Mouse (Mus musculus) gonadal fat pad, adult 2 months (tissue): ENCODE data around the gene Vav3. TPM values are rescaled to one million over a fixed set of nuclear protein-coding genes. Genes with fewer than 3 reads are reported as not detected.

Experiments
- DNase-seq: peaks from one replicate; pipeline ENCODE4 v3.0.0-alpha.2; 2012; ENCODE audit warnings: low read depth
- polyA plus RNA-seq: library from polyadenylated mRNA; depleted of rRNA; stranded (reverse); fragments of >200 nt; gene quantifications from 2 replicates; pipeline ENCODE4 v1.2.3, GENCODE M21; 2012

The Vav3 gene
- polyA plus RNA-seq, 1 experiment = 3.7 TPM

DNA sequence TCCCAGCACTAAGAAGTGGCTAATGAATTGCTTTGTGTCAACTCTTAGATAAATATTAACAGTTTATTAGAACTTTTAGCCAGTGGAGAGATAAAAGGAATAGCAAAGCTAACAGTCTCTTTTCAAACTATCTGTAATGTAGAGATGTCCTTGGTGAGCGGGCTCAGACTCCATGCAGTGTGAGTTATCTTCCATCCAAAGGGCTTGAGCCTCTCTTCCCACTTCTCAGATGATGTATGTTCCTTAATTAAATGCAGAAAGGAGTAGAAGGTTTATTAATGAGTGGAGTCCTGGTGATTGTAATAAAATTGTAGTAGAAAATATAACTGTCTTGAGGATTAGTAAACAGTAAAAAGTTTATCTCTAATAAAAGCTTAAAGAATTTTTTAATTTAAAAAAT, 169.3 kb downstream of the Vav3 start:
- DNase-seq = no peak

DNA sequence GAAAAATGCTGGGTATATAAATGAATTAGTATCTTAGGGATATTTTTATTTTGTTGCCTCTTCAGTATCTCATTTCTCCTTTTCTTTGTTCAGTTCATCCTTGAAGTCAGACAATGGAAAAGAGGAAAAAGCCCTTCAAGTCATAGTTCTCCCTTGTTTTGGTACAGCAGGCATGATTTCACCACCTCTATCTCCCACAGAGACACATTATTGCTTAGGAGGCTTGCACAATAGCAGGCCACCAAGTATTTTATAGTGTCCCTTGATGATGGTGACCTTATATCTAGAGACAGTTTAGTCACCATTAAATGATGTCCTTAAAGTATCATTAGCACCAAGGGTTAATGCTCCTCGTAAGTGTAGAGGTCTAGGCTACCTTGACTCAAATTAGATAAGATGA, 171.4 kb downstream of the Vav3 start:
- no peak for DNase-seq

DNA sequence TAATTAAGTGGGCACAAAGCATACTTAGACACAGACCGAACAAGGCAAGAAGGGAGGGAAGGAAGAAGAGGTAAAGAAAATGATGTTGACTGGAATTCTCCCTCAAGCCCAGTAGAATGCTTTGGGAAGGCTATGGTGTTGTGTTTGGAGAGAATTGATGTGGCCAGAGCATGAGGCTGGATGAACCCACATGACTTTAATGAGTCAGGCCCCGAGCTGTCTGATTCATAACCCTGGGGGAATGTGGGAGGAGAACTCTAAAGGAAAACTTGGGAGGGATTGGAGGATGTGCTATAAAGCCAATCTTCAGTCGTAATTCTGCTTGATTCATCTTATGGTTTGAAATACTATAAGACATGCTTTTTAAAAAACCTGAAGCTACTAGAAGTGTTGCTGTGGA, 175.0 kb downstream of the Vav3 start:
- no peak for DNase-seq

DNA sequence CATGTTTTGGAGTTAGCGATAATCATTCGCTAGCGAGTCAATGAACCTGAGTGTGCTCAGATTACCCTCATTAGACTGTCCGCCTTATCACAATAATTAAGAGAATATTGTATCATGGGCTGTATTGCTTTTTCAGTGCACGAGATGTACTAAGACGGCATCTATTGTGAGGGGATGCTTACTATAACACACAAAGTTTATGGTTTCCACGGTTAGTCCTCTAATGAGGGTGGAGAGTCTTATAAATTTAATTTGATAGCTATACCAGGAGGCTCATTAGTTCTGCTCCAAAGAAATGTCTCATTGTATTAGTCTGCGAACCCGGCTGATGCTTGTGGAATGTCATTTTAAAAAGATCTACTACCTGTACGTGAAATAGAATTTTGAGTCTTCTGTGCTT, 175.9 kb downstream of the Vav3 start:
- no peak for DNase-seq

DNA sequence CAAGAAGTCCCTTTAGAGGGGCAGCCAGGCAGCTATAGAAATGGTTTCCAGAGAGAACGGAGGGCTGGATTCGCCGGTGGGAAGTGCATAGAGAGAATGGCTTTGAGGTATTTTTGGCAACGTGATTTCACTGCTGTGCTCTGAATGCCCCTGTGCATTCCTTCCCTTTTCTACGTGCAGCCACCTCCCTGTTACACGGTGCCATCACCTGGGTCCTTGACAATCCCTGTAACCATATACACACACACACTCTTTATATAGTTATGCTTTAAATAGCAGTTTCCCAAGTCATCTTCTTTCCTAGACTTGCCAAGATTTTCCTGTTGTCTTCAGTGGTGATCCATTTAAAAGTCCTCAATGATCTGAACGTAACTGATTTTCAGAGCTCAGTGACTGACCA, 181.7 kb downstream of the Vav3 start:
- no peak for DNase-seq

DNA sequence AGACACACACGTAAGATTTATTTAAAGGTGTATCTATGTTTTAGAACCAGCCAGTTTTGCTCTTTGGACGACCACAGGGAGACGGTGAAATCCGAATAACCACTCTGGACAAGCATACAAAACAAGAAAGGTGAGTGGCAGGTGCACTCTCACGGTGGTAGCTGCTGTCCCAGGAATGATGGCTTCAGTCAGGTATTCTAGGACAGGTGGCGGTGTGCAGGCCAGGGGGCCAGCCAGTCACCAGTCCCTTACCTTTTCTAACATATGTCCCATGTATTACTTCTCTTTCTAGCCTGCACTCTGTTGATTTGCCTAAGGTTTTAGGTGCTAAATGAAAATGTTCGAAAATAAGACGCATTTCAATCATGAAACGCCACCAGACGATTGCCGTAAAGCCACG, 185.4 kb downstream of the Vav3 start:
- DNase-seq = no peak

DNA sequence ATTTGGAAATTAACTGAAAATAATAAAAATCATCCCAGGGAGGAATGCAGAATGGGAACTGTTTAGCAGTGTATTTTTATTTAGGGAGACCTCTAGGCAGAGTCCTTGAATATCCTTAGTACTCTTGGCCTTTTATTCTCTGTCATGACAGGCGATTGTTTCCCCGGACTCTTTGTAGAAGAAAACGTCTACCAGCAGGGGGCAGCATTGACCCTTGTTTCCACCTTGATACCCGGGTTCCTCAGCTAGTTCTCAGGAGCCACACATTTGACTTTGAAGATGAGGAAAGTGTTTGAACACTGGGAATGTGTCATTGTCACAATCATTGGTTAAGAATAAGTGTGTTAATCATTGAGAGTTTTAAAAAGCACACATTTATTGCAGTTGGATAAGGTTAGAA, 185.8 kb downstream of the Vav3 start:
- no peak for DNase-seq

DNA sequence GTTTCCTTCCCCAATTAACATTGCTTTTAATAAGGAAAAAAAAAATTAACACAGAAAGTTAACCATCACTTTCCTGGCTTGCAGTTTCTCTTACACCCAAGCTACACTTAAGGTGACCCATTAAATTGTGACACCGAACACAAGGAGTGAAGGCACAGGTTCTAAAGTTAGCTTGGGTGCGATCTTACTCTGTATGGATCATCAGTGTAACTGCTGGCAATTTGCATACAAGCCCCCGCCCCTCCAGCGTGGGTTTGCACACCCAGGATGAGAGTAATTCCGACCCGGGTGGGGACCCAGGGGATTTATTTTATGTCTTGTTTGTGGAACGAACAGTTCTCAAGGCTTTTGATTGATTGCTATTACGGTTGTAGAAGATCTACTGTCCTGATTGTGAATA, 186.2 kb downstream of the Vav3 start:
- DNase-seq = no peak

DNA sequence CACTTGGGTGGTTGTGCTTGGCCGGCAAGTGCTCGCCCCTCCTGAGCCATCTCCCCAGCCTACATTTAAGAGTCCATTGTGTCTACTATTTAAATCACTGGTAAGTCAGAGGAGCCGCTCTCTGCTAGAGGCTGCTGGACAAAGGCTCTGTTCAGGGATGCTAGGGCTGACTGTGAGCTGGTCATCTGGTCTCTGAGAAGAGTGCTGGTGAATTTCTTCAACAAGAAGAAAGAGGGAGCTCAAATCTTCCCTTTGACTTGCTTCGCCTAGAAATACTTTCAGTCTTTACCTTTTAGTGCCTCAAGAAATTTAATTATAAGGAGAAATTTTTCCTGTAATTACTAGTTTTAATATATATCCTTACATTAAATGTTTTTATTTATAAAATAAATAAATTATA, 188.2 kb downstream of the Vav3 start:
- no peak for DNase-seq

DNA sequence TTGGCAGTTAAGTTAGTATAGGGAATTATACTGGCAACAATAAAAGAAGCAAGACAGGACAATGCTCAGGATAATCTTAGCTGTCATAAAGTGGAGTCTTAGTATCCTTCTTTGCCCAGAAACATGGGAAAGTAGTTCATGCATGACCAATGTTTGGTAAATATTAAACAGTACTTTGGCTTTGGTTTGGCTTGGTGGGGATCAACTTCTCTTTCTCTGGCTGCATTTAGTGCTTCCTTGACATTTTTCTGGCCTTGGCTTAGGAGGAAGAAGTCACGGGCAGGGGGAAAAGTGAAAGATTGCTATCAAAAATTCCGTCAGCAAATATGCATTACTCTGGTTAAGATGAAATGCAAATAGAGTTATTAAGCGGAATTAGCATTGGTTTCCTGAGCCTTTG, 197.2 kb downstream of the Vav3 start:
- DNase-seq = no peak

DNA sequence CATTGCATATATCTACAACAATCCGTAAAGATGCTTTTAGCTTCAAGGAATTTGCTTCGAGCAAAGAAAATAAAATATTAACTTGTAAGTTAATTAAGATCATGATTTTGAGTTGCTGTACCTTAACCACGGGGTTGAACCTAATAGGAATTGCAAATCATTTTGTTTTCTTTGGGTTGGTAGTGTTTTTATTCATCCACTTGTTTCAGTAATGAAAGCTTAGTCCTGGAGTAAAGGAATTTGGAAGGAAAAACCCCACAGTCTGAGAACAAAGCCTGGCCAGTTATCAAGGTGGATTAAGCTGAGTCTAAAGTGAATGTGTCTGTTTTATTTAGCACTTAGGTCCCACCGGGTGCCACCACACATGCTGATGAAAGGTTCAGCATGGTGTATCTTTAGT, 199.6 kb downstream of the Vav3 start:
- no peak for DNase-seq

DNA sequence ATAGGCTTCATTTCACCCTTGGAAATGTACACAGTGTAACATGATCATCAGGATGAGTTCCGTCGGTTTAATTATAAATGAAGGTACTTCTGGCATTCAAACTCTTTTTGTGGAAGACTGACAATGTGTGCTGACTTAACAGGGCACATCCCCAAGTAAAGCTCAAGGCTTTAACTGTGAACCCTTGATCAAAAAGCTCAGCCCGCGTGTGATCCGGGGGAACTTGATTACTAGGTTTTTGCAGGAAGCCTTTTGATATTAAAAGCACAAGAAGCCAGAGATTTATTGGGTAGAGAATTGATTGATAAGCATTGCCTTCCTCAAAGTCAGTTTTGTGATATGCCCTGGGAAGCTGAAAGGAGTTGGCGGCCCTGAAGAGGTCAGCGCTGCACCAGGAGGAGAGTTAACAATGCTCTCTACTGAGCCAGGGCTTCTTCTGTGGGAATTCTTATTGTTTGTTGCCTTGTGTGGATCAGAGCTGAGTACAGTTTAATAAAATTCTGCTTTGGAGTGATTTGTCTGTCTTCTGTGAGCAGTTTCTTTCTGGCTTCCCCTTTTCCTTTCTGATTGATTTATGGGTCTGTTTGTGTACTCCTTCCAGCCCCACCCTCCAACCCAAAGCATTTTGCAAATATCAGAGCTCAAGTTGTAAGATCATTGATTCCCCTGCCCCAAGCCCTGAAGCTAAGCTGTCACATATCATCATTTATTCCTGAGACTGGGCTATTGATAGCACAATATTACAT, 204.2 kb downstream of the Vav3 start:
- no peak for DNase-seq

DNA sequence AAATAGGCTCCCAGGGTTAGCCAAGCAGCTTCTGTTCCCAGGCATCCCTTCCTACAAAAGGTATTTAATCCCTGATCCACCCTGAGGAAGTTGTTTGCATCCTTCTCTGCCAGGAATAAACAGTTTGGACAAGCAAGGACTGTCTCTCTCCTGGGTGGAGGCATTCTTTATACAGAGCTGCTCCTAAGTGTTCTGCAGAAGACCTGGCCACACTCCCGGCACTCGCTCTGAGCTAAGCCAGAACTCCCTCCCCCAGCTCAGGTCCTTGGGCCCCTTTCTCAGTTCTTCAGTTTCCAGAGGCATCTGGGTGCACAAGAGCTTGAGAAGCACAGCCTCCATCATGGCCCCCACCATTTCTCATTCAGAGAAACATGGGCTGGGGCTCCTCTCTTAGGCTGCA, 216.9 kb downstream of the Vav3 start:
- no peak for DNase-seq

DNA sequence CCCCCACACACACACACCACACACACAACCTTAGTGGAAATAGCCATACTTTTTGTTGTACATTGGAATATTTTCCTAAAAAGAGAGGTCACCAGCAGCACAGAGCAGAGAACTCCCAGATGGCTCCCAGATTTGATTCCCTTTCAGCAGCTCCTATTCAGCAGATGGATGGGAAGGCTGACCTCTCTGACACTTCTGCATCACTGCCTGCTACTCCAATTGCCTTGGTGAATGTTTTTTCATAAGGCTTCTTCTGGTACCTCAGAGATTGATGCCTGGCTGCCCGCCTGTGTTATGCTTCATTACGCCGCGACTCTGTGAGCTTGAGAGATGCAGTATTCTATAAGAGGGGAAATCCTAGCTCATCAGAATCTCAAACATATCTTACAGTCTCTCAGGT, 220.8 kb downstream of the Vav3 start:
- DNase-seq = no peak

DNA sequence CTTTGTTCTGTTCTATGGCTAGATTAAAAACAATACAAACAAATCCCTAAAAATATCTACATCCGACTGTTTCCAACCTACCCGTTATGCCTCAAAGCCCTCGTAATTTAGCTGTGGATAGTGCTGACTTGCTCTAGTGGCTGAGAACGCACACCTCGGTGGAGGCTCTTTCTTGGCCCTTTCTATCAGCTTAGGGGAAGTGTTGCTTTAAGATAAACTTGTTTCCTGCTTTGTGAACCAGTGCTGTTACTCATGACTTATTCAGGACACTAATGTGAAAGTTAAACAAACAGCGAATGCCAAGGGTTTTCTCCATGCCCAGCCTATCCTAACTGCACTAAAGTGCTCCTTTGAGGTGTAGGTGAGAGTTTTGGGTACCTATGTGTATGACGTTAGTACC, 221.3 kb downstream of the Vav3 start:
- no peak for DNase-seq

DNA sequence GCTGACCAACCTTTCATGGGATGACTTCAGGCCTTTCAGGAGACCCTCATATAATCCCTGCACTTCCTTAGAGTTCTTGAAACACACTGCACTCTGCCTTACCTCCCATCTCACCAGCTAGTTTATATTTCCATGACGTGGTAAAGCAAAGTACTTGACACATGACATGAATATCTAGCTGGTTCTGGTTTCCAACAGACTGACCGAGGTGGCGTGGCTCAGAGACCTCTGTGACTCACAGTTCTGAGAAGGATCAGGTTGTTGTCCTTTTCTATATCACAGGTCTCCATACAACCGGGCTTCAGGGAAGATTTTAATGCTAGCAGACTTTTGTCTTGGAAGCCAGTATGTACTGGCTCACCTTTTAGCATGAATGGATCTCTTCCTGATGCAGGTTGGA, 221.8 kb downstream of the Vav3 start:
- no peak for DNase-seq

DNA sequence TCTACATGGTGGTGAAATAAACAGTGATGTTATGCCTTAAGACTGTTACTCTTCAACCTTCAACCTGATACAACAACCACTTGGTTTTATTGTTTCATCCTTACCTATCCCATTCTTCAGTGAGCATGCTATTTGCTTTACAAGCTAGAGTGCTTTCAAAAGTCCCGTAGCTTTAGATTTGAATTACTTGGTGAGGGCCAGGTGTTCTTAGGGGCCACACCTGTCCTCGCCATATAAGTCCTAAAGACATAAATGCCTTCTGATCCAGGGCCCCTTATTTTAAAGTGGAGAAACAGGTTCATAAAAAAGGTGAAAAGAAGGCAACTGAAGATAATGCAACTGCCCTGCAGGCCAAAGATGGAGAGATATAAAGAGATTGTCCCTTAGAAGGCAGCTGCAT, 224.0 kb downstream of the Vav3 start:
- no peak for DNase-seq

DNA sequence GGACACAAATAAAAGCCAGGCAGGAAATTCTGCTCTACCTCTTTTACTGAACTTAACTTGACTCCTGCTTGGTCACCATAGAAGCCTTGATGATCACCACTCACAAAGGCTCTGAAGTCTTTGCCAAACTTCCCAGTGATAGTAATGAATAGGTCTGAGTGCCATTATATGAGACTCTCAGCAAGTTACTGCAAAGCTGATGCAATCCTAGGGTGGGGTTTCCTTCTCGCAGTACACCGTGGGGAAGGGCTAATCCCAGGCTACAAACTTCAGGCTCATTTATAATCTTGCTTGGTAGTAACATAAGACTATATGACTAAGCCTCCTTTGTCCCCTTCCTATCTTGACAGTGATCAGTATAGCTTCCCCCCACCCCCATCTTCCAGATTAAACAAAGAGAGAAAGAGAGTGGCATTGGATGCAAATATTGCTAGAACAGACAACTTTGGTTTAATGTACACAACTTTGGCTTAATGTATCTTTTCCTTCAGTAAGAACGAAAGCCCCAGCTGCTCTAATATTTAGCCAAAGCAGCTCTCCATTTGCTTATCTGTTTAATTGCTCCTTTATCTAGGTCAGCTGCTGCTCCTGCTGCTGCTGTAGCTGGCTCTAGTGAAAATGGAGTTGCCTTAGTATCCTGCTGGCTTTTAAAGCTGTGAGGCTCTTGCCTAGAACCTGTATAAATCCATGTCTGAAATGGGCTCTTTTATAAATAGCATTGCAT, 228.3 kb downstream of the Vav3 start:
- no peak for DNase-seq

DNA sequence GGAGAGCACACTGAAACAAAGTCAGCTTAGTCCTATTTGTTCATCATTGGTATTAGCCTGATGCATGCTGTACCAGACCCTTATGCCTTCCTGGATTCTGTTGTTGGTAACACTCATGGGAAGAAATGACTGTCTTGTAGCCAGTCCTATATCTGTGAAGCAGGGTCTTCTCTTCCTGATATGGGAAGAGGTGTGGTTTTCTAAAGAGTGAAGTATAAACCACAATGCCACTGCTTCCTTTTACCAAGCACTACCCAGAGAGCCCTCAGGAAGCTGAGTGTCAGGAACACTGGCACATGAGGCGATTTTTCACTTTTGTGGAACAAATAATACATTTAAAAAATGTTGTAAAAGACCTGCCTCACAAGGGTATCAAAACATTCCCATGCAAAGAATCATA, 231.0 kb downstream of the Vav3 start:
- no peak for DNase-seq

DNA sequence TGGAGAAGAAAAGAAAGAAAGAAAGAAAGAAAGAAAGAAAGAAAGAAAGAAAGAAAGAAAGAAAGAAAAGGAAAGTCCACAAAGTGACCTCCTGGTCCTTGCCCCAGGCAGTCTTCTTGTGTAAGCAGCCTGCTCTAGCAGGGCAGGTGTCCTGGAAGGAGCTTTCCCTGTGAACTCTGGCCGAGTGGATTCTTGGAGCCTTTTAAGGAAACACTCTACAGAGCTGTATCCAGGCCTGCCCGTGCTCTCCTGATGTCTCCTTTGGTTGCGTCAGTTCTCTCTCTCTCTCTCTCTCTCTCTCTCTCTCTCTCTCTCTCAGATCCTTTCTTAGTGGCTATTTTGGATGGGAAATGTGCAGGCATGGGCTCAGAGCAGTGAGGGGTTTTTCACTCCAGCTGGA, 232.4 kb downstream of the Vav3 start:
- DNase-seq = no peak

DNA sequence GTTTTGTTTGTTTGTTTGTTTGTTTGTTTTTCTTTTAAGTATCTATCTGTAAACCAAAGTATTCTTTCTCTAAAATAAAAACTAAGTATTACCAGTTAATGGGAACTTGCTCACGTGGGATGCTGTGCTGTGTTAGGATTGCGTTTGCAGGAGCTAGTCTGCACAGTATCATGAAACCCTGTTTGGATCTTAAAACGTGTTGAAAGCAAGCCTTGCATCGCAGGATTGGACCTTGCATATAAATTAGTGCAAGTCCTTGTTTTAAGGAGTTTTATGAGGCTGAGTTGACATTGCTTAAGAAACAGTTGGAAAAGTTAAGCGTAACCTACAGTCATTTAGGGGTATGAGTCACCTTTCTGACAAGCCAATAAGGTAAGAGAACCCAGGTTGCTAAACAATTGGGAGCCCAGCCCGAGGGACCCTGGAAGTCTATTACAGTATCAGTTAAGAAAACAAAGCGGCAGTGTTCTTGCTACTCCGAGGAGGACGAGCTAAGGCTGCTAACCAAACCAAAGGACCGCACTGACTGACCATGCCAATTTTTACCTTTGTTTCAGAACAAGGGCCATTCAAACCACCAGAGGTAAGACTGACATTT, 233.2 kb downstream of the Vav3 start:
- DNase-seq = peak; percentile 97

DNA sequence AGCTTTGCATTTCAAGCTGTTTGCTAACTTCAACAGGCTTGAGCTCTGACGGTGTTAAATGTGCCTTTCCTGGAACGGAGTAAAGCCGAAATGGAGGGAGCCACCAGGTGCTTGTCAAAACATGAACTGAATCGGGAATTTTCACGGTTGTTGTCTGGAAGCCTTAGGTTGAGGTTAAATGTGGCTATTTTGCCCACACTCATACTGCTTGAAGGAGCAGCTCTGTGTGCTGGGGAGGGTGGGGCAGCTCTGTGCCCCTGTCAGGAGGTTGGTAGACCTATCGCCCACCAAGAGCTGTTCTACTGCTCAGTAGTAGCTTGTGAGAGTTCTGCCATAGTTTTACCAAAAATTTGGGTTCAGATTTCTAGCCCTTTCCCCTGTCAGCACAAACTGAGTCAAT, 233.7 kb downstream of the Vav3 start:
- DNase-seq = no peak

DNA sequence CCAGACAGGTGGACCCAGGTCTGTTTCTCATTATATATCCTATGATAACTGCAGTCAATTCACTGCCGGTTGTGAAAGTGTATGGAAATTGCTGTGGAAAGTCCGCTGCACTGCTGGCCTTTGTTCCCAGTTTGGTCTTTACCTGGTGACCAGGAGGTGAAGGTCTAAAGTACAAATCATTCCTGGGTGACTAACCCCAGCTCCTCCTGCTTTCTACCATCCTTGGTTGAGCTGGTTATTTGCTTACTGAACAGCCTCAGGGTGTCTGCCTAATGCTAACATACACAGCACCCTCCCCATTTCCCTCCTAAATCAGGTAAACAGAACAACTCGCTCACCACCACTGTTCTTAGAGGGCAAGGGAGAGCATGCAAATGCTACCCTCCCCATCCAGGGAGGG, 237.9 kb downstream of the Vav3 start:
- no peak for DNase-seq
